Mouse (Mus musculus): ENCODE results near the gene Agfg2.
A peak's percentile ranks its signal among the peaks of the same experiment; 100 is the strongest.
"Not testable (repeated sequence)": the region's sequence is repeated elsewhere in the genome, so short reads cannot be mapped to it uniquely, and the experiment has no call there.

Agfg2 gene

DNA sequence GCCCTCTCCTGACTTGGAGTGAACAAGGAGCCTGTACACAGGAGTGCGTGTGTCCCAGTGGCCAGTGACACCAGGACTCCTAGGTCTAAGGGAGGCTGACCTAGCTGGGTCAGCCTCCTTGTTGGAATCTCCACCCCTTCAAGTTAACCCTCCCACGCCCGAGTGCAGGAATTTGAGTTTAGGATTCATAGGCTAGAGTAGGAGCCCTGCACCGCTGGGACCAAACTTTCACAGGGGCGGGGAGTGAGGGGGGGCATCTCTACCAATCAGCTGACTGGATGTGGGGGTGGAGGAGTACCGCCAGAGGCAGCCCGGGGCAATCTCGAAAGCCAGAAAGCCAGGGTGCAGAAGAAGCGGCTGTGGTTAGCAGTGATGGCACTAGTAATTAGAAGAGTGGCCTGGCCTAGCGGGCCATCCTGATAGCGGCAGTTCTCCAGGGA lies 38.9 kb downstream of the Agfg2 start, which contains the start of gene Irs3:
TSS of gene Irs3 (minus strand) at position 63 of the 440 bp plus-strand sequence.
- no peak for DNase-seq (ENCODE audit: low spot score in 2 of 2)

DNA sequence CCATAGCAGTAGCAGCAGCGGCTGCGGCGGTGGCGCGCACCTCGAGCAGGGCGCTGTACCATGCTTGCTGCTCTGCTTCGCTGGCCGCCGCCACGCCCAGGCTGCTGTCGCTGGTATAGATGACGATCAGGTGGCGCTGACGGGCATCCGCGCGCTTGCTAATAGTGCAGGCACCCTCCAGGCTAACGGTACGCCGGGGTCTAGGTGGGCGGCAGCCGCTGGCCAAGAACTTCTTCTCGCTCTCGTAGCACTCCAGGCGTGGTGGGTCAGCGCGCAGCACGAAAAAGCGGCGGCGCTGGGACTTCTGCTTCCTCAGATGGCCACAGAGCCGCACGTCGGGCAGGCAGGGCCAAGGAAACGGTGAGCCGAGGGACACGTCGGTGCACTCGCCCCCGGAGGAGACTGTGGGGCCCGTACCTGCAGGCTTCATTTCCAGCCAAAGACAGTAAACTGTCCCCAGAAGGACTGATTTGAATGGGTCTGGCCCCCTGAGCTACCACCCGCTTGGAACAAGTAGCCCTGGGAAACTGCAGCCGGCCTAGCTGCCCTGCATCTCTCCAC lies 39.4 kb downstream of the Agfg2 start:
- DNase-seq (ENCODE audit: low spot score in 2 of 2), result no peak

DNA sequence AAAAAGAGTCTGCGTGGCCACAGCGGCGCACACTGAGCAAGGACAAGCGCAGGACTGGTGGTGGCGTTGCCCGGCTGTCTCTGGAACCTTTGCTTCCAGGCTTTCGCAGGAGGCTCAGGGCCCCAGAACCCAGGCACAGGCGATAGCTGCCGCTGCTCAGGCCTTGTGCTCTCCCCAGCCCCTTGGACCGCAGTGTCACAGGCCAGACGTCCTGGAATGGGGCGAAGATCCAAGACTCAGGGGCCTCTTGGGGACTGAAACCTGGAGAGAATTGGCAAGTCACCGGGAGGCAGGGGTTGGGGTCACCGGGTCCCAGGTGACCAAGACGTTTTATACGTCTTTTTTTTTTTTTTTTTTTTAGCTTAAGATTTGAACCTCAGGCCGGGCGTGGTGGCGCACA lies 40.0 kb downstream of the Agfg2 start:
- no peak for DNase-seq (ENCODE audit: low spot score in 2 of 2)

DNA sequence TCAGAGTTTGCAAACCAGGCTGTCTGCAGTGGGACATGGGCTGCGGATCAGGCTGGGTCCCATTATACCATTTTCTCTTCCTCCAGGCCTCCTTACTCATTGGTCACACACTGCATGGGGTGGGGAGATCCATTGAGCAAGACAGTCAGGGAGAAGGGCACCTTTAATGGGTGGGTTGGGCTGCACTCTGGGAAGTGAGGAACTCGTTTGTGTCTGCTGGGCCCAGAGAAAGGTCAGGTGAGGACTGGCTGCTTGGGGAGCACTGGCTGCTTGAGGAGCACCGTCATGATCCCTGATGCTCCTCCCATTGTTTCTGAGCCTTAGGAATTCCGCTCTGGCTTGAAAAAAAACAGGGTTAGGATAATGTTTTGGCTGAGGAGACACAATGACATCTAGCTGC lies 41.6 kb downstream of the Agfg2 start:
- no peak for DNase-seq (ENCODE audit: low spot score in 2 of 2)

DNA sequence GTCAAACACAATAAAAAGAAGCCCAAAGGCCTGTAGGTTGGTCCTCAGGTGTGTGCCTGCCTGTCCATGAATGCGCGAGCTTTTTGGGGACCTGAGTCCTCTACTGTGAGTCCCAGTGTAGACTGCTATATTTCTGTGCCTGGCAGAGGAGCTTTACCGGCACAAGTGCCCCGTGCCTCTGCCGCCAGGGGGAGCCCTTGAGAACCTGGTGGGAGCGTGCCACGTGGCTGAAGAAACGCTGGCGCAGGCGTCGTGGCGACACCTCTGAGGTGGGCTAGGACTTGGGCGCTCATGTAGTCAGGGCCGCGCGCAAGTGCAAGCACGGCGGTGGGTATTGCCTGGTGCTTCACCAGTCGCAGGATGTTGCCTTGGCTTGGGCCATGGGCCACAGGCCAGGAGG lies 43.5 kb downstream of the Agfg2 start, which contains the start of gene Sap25:
TSS of gene Sap25 (plus strand) at position 281 of the 400 bp plus-strand sequence.
- DNase-seq (ENCODE audit: low spot score in 2 of 2), result no peak

DNA sequence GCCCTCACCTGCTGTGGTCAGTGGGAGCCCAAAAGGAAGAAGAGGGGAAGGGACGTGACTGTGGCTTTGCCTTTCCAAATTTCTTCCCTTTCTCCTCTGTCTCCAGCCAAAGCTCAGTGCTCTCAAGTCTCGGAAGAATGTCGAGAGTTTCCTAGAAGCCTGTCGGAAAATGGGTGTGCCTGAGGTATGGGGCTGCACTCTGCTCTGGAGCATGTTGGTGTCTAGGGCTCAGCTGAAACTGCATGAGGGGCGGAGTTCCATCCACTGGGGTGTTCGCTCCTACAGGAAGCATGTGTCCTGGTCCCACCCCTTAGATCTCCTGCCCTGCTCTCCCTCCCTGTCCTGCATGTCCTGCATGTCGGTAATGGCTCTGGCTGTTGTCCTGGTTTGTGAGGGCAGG lies 45.1 kb downstream of the Agfg2 start:
- no peak for DNase-seq (ENCODE audit: low spot score in 2 of 2)

DNA sequence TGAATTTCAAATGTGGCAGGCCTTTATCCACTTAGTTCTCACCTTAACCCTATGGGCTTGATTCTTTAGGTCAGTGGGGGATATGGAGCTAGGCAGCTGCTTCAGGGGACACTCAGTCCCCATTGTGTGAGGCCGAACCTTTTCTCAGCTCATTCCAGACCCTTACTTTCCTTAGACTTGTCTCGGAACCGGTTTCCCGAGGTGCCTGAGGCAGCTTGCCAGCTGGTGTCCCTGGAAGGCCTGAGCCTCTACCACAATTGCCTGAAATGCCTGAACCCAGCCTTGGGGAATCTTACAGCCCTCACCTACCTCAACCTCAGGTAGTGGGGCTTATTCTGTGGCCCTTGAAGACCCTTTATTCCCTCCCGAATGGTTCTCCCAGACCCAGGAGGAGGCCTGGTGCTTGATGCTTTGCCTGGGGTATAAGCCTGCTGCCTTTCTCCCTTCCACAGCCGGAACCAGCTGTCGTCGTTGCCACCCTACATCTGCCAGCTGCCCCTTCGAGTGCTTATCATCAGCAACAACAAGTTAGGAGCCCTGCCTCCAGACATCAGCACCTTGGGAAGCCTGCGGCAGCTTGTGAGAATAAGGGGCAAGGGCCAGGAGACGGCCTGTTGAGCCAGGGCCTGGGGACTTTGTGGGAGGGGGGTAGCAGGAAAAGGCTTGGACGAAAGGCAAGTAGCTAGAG lies 51.0 kb downstream of the Agfg2 start:
- no peak for DNase-seq (ENCODE audit: low spot score in 2 of 2)

DNA sequence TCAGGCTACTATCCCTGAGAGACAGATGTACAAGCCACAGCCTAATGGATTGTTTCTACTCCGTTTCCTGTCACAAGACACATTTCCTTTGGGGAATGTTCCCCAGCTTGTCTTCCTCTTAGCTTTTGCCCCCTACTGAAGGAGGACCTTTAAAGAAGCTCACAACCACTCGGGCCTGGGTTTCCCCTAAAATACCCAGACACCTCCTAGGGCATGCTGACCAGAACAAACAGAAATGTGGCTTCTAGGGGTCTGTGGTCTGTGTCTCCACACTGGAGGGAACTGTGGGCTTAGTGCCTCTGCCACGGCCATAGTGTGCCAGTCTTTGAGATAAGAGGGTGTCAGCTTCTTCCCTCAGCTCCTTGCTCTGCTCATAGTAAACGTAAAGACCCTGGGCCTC lies 52.9 kb downstream of the Agfg2 start:
- no peak for DNase-seq (ENCODE audit: low spot score in 2 of 2)

DNA sequence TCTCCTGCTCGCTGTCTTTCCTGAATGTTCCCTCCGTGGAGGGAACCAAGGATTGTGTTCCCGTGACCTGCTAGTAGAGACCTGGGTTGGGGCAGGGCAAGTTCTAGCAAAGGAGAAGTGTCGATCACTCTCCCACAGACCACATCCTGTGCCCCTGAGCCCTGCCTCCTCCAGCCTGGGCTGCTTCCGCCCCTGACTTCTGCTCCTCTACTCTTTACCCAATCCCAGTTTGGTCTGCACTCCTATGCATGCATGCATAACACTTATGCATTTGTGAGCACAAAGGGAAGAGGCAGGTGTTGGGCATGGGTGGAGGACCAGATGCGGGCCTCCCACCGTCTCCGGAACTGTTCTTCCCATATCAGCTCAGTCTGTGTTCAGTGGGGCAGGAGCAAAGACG lies 53.4 kb downstream of the Agfg2 start:
- peak in 1 of 2 experiments; percentile 51 for DNase-seq (ENCODE audit: low spot score in 2 of 2)

DNA sequence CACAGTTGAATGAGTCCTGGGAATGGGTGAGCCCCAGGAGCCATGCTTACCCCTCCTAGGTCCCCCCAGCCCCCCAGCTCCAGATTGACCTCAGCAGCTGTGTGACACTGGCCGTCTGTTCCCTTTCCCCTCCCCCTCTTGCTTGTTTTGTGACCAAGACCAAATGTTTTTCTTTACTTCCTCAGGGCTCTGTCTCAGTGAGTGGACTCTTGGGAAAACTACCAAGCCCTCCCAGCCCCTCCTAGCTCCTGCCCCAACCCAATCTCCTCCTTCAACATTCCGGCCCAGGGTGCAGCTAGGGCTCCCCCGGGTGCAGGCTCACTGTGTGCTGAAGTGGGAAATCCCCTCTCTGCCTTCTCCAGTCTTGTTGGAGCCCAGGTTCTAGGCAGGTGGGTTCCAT lies 53.9 kb downstream of the Agfg2 start:
- DNase-seq (ENCODE audit: low spot score in 2 of 2), result no peak

DNA sequence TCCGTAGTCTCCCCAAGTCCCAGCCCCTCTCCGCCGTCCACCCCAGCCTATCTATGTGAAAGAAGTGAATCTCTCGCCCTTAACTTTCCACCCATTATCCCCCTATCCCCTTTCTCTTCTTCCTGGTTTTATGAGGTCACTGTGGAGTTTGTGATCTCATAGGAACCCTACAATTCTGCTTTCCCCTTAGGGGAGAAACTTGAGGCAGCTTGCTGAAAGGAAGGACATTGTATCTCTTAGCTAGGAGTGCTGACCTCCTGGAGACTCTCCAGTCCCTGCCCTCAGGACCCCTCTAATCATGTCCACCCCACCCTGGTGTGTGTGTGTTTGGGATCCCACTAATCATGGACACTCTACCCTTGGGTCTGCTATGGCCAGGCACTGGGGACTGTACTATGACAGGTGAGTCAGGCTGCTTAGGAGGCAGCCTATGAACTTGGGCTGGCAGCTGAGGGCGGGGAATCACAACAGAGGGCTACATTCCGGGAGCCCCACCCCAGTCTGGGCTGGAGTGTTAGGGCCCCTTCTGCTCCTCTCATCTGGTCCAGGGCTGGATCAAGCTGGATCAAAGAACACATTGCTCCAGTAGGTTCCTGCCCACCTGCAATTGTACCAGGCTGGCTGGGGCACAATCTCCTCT lies 54.5 kb downstream of the Agfg2 start:
- no peak for DNase-seq (ENCODE audit: low spot score in 2 of 2)

DNA sequence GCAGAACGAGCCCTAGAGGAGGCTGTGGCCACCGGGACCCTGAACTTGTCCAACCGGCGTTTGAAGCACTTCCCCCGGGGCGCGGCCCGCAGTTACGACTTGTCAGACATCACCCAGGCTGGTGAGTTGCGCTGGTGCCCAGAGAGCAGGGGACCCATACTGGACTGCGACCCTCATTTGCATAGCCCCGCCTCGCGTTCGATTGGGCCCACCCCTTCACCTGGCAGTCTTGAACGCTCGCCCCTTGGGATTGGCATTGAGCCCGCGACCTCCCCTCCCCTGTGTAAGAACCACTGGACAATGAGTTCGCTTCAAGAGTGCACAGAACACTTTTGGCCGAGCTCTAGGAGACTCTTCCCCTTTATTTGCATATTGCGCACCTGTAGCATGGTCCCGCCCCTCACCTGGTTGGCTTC lies 55.2 kb downstream of the Agfg2 start:
- DNase-seq (ENCODE audit: low spot score in 2 of 2), result no peak

DNA sequence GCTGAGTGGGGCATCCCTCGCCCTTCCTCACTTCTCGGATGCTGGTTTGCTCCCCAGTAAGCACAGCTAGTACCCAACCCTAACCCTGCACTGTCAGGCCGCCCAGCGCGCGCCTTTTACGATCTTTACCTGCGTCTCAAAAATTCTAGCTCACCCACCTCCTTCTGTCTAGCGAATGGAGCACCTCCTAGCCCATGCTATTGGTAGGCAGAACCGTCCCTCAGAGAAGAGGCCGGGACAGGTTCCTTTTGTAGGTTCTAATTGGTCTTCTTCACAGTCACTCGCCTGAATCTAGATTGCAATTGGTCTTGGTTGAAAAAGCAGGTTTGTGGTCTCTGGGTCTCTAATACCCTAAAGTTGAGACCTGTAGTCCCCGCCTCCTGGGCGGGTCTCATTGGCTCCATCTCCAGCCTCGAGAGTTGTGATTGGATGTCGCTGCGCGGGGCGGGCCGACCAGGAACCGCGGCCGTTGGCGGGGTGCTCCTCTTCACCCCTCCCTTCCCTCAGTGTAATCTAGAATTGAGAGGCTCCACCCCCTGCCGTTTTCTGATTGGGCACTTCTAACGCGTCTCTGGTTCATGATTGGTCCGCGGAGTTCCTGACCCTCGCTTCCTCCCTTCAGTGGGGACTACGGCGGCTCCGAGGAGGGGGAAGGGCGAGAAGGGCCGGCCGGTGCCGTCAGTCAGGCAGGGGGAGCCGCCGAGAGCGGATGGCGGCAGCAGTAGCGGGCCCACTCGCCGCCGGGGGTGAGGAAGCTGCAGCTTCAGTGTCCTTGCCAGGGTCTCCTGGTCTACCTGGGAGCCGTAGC lies 55.8 kb downstream of the Agfg2 start, which contains the start of the genes Fbxo24, Lrch4 and Gm20605:
TSS of gene Fbxo24 (minus strand) at position 505 of the 808 bp plus-strand sequence.
TSS of gene Lrch4 (plus strand) at position 624 of the 808 bp plus-strand sequence.
TSS of gene Gm20605 (plus strand) at position 678 of the 808 bp plus-strand sequence.
- peak; percentile 98 to 100 for DNase-seq (ENCODE audit: low spot score in 2 of 2)

DNA sequence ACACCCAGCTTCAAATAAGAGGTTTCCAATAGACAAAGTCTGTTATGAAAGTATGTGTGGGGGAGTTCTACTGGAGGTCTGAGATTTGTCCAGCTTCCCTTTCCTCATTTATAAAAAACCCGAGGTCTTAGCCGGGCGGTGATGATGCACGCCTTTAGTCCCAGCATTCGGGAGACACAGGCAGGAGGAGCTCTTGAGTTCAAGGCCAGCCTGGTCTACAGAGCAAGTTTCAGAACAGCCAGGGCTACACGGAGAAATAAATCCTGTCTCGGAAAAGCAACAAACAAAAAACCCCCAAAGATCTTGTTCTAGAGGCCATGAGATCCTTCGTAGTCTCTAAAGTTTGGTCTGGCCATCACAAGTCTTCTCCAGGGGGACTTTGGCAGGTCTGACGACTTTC lies 56.5 kb downstream of the Agfg2 start:
- DNase-seq (ENCODE audit: low spot score in 2 of 2), result peak in 1 of 2 experiments; percentile 28

DNA sequence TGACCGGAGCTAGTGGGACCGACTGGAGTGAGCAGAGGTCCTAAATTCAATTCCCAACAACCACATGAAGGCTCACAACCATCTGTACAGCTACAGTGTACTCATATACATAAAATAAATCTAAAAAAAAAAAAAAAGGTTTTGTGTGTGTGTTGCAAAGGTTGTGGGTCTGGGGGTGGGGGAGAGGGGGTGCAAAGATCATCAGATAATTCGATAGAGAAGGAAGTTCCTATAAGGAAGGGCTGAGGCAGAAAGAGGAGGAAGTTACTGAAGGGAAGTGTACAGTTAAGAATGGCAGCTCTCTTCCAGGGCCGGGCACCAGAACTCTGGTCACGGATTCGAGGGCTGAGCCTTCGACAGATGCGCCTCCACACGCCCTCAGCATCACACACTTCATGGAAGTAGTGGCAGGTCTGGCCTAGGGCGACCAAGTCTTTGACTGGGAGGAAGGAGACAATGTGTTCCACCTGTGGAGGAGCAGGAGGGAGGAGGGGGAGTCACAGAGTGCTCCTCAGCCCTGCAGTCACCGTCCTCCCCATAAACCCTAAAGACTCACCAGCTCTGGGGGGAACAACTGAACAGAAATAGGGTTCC lies 60.5 kb downstream of the Agfg2 start:
- DNase-seq (ENCODE audit: low spot score in 2 of 2), result no peak

DNA sequence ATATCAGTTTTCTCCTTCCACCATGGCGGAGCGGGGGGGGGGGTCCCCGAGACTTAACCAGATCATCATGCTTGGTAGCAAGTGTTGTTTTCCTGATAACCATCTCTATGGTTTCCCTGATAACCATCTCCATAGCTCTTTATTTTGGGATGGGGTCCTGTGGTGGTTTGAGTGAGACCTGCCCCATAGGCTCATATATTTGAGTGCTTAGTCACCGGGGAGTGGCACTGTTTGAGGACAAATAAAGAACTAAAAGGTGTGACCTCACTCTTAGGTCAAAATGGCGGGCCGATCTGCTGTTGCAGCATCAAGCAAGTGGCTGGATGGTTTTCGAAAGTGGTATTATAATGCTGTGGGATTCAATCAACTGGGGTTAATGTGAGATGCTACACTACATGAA lies 69.2 kb downstream of the Agfg2 start:
- no peak for DNase-seq (ENCODE audit: low spot score in 2 of 2)

DNA sequence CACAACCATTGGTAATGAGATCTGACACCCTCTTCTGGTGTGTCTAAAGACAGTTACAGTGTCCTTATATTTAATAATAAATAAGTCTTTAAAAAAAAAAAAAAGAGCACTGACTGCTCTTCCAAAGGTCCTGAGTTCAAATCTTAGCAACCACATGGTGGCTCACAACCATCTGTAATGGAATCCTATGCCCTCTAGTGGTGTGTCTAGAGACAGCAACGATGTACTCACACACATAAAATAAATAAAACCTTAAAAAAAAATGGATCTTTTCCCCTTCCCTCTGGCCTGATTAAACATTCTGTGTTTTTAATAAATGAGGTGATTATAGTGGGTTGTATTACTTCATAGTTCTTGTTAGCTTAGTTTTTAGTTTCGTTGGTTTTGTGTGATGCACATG lies 69.6 kb downstream of the Agfg2 start:
- DNase-seq (ENCODE audit: low spot score in 2 of 2), result not testable (repeated sequence)

DNA sequence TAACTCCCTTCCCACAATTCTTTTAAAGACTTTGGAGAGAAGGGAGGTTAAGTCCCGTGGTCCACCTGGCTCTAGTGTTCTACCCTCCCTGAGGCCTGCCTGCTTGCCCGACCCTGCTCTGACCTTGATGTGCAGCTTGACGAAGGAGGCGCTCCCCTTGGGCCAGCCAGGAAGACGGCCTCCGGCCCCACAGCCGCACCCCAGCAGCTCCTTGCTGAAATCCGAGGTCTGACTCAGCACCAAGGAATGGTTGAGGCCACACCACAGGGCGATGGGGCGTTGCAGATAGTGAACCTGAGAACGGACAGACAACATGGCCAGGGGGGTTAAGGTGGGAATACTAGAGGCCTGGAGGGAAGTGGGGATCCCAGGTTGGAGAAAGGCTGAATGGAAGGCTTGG lies 71.0 kb downstream of the Agfg2 start, which contains the start of gene Pcolce:
TSS of gene Pcolce (minus strand) at position 235 of the 400 bp plus-strand sequence.
- no peak for DNase-seq (ENCODE audit: low spot score in 2 of 2)

DNA sequence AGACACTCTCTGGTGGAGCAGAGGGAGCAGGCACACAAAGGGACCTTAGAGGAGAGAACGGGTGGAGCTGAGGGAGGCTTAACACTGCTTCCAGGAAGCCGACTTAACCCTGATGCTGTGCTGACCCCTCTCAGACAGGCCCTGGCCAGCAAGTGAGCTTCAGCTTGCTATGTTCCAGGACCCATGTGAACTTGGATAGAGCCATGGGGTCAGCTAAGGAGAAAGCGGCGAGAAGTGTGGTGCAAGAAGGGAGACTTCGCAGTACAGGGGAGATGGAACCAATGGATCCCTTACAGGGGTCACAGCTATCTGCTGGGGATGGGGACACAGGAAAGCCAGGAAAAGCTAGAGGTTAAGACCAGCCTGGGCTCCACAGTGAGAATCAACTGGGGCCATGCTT lies 71.5 kb downstream of the Agfg2 start:
- no peak for DNase-seq (ENCODE audit: low spot score in 2 of 2)

DNA sequence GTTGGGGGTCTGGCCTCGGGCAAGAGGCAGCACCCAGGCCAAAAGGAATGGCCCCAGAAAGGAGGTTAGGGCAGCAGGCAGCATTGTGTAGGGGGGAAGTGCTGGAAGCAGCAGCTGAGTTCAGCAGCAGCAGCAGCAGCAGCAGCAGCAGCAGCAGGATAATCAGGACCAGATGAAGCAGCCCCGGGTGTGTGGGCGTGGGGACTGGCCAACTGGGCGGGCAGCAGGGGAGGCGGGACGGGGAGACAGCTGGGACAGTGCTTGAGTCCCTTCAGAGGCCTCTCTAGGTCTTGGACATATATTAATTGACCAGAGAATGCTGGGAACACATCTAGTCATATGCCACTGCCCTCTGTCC lies 73.3 kb downstream of the Agfg2 start:
- DNase-seq (ENCODE audit: low spot score in 2 of 2), result no peak

DNA sequence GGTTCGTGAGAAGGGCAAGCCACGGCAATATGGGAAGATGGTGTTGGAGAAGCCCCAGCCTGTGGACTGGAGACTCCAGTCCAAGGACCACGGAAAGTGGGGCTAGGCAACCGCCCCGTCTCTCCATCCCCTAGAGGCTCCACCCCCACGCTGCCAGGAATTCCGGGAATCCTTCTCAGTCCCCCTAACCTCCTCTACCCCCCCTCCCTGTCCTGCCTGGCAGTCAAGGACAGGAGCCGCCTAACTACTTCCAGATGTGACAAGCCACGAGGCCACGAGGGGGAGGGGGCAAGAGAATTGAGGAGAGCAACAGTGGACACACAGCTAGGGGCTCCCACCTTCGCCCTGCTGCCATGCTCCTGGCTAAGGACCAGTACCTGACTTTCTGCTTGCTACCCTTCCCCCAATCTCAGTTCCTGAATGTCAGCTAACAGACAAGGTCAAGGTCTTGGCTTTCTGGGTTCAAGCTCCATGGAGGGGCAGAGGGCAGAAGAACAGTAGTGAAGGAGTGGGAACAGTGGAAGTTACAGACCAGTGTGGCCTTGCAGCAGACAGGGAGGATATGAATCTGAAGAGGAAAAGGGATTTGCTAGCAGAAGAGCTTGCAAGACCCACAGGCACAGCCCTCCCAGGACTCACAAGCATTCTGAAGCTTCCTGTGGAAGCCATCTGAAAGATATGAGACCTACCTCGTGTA lies 73.8 kb downstream of the Agfg2 start:
- DNase-seq (ENCODE audit: low spot score in 2 of 2), result no peak
